Mouse (Mus musculus) midbrain, embryonic 12.5 days (tissue): Measurements from ENCODE around the gene Foxe3. TPM values are rescaled to one million over a fixed set of nuclear protein-coding genes. Genes with fewer than 3 reads are reported as not detected.

Experiments used
- ATAC-seq: fragments of 200-750 bp; cut with Nextera tagmentation; 2 replicates; pipeline ENCODE4 v1.8.0; 2017; ENCODE audit warnings: low read depth, moderate TSS enrichment, moderate library complexity; ENCODE audit not compliant: low FRiP score
- H3K27ac ChIP-seq: fragments of 300-500 bp; sonication (generic); replicated peaks from 2 replicates; pipeline ENCODE4 v1.5.1; 2016; ENCODE audit warnings: mild to moderate bottlenecking
- H3K27me3 ChIP-seq: fragments of 300-500 bp; sonication (generic); 2 replicates; pipeline ENCODE4 v1.6.1; 2016; ENCODE audit warnings: mild to moderate bottlenecking
- H3K36me3 ChIP-seq: fragments of 300-500 bp; sonication (generic); 2 replicates; pipeline ENCODE4 v1.6.1; 2016
- H3K4me1 ChIP-seq: fragments of 300-500 bp; sonication (generic); 2 replicates; pipeline ENCODE4 v1.6.1; 2016
- H3K4me2 ChIP-seq: fragments of 300-500 bp; sonication (generic); replicated peaks from 2 replicates; pipeline ENCODE4 v1.6.1; 2016; ENCODE audit warnings: mild to moderate bottlenecking, moderate library complexity
- H3K4me3 ChIP-seq: fragments of 300-500 bp; sonication (generic); 2 replicates; pipeline ENCODE4 v1.5.1; 2016; ENCODE audit warnings: mild to moderate bottlenecking
- H3K9ac ChIP-seq: fragments of 300-500 bp; sonication (generic); replicated peaks from 2 replicates; pipeline ENCODE4 v1.6.1; 2016; ENCODE audit warnings: mild to moderate bottlenecking, moderate library complexity
- H3K9me3 ChIP-seq: fragments of 300-500 bp; sonication (generic); 2 replicates; pipeline ENCODE4 v1.6.1; 2016; ENCODE audit warnings: mild to moderate bottlenecking
- WGBS: fragments of 180-500 bp; shearing (Covaris S2); methylation state at CpG from one replicate; pipeline ENCODE4 v1.1.7; 2016; 5-methylcytosine and 5-hydroxymethylcytosine counted together
- polyA plus RNA-seq: library from polyadenylated mRNA; unstranded; fragments of >200 nt; fragmentation: Nextera tagmentation; extraction: Ambion mirVana; gene quantifications from 2 replicates; pipeline ENCODE4 v1.2.1, GENCODE M21; 2016

Gene Foxe3
- polyA plus RNA-seq, 1 experiment from 2014 or later: 0.42 TPM

DNA sequence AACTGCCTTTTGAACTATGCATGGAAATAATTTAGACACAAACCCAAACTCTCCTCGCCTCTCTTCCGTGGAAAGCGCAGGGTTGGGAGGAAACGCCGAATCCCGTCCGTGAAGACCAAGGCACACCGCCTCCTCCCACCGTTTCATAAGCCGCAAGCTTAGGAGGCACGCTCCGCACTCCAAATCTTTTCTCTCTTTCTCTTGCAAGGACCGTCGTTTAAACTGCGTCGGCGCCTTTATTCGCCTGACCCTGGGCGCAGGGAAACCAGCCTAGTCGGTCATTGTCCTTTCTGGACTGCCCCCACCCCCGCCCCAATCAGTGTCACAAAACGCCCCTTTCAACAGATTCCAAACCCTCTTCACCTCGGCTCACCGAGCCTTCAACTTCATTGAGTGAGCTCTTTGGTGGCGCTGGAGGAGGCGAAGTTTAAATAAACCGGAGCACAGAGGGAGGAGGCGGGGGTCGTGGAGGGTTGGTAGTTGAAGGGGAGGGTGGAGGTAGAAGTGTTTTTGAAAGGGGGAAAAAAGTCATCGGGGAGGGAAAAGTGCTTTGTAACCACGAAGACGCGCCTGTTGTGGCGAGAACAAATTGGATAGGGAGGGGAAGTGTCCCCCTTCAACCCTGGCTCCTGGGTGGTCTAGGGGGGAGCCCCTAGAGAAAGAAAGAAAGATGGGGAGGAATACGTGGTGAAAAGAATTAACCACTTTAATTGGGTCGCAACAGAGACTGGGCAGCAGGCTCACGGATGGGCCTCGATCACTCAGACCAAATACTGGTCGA is 23.0 kb downstream of the Foxe3 start:
- no peak overlapping the region for H3K9ac ChIP-seq
- H3K27me3 ChIP-seq: peaks cover 100% of the 10 kb centered on the region
- peak overlapping the region; percentile 49 for H3K4me2 ChIP-seq
- no peaks in the 10 kb centered on the region for H3K9me3 ChIP-seq
- peak; percentile 31; the same call in 1 of the 2 replicates for ATAC-seq
- WGBS: under 1% methylated on average over 39 of the region's 39 CpGs
- no peak overlapping the region for H3K27ac ChIP-seq
- H3K4me1 ChIP-seq: peaks cover 32% of the 10 kb centered on the region
- peak overlapping the region; percentile 33 for H3K4me3 ChIP-seq
- H3K36me3 ChIP-seq: no peaks in the 10 kb centered on the region

DNA sequence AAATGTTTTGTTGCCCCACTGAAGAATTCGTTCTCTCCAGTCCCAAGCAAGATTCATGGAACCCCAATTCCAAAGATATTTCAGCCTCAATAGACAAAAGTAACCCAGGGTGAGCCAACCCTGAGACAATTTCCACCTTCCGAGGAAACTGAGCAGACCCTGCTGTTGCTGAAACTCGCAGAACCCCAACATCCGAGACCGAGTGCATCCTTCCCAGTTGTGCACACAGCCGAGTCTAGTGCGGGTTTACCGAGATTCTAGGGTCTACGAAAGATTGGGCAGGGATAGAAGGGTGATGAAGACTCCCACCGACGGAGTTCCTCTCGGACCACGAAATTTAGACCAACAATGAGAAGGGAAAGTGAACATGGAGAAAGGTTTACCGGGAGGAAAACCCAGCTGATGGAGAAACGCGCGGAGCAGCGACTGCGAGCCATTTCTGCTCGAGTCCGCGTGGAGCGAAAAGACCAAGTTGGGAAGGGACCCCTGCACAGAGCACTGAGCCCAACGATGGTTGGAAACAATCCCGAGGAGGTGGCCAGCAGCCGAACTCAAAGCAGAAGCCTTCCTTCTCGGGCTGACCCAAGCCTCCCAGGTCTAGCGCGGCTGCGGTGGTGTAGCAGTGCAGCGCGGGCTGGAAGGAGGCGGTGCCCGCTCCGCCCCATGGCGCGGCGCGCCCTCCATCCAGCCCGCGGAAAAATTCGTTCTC is 24.0 kb downstream of the Foxe3 start:
- H3K27me3 ChIP-seq: peaks cover 100% of the 10 kb centered on the region
- H3K27ac ChIP-seq: no peak overlapping the region
- H3K36me3 ChIP-seq: no peaks in the 10 kb centered on the region
- H3K9ac ChIP-seq: no peak overlapping the region; the same call in 1 of the 2 replicates
- peaks cover 23% of the 10 kb centered on the region for H3K4me1 ChIP-seq
- H3K4me3 ChIP-seq: peak overlapping the region; percentile 33
- H3K9me3 ChIP-seq: no peaks in the 10 kb centered on the region
- peak overlapping the region; percentile 49 for H3K4me2 ChIP-seq
- peak; percentile 64; the same call in 1 of the 2 replicates for ATAC-seq
- WGBS: under 1% methylated on average over 42 of the region's 42 CpGs

DNA sequence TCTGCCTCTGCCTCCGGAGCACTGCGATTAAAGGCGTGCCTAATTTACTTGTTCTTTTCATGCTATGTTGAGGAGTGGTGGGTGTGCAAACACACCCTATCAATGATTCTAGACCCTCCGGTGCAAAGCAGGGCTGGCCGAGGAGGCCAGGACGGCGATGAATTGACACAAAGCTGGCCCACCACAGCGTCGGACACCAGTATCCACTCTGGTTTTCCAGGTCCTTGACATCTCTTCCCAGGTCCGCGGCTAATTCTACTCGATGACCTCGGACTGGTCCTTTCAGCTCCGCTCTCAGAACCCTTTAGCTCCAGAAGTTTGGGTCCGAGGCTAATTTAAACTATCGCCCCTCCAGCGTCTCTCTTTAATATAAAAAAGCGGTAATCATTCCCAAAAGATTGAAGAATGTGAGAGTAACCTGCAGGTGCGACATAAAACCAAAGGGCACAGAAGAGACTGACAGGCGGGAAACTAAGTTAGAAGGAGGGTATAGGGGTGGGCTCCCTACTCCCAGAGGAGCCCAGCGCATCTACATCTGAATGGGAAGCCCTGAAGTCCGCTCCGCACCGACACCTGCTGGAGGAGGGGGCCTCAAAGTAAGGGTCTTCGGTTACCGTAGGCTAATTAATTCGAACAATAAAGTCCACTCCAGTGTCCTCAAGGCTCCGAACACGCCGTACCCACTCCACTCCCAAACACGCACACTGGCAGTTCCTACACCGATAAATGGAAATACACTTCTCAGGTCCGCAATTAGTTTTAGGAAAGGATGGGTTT is 24.8 kb downstream of the Foxe3 start:
- no peak for ATAC-seq
- H3K9me3 ChIP-seq: no peaks in the 10 kb centered on the region
- peak overlapping the region; percentile 49 for H3K4me2 ChIP-seq
- H3K36me3 ChIP-seq: no peaks in the 10 kb centered on the region
- peaks cover 23% of the 10 kb centered on the region for H3K4me1 ChIP-seq
- H3K4me3 ChIP-seq: peak overlapping the region; percentile 33
- no peak overlapping the region for H3K27ac ChIP-seq
- H3K9ac ChIP-seq: no peak overlapping the region
- WGBS: 2% methylated on average over 33 of the region's 33 CpGs
- peaks cover 99% of the 10 kb centered on the region for H3K27me3 ChIP-seq

DNA sequence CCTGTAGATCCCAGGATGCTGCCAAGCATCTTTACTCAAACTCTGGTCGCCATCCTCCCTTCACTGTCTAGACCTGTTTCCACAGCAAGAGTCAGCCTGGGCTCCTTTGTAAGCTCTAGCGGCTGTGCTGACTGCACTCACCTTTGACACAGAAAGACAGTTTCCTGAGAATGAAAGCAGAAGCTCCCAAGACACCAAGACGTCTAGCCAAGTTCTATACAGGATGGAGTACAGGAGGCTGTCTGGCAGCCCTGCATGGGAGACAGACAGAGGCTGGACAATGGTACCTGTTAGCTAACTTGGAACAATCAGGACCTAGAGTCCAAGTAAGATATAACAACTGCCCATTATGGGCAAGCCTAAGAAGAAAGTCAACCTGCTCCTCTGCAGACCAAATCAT is 25.9 kb downstream of the Foxe3 start:
- H3K36me3 ChIP-seq: no peaks in the 10 kb centered on the region
- H3K27ac ChIP-seq: no peak overlapping the region
- H3K4me3 ChIP-seq: no peak overlapping the region
- ATAC-seq: no peak
- H3K9me3 ChIP-seq: no peaks in the 10 kb centered on the region
- peaks cover 96% of the 10 kb centered on the region for H3K27me3 ChIP-seq
- H3K9ac ChIP-seq: no peak overlapping the region
- H3K4me2 ChIP-seq: no peak overlapping the region
- WGBS: 10% methylated on average over 3 of the region's 3 CpGs
- peaks cover 23% of the 10 kb centered on the region for H3K4me1 ChIP-seq

DNA sequence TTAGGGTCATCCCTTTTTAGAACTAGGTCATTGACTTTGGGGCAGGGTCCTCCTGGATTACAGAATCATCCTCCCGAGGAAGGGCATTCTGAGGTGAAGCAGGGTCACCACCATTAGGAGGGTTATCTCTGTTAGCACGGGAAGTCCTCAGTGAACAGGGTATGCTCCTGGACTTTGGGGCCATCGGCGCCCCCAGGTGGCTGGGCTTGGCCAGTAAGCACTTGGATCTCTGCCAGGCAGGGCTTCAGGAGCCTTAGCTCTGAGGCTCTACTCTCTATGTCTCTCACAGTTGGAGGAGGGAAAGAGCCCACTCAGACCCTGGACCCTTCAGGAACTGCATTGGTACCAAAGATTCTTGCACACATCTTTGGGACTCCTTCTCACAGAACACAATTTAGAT is 28.0 kb downstream of the Foxe3 start:
- Histone ChIP-seq H3K4me3 (no peak overlapping the region), H3K27ac (no peak overlapping the region), H3K4me2 (no peak overlapping the region), H3K9me3 (no peaks in the 10 kb centered on the region), H3K4me1 (peaks cover 20% of the 10 kb centered on the region), H3K9ac (no peak overlapping the region), H3K27me3 (peaks cover 82% of the 10 kb centered on the region), H3K36me3 (no peaks in the 10 kb centered on the region)
- no peak for ATAC-seq
- 15% methylated on average over 4 of the region's 4 CpGs for WGBS

DNA sequence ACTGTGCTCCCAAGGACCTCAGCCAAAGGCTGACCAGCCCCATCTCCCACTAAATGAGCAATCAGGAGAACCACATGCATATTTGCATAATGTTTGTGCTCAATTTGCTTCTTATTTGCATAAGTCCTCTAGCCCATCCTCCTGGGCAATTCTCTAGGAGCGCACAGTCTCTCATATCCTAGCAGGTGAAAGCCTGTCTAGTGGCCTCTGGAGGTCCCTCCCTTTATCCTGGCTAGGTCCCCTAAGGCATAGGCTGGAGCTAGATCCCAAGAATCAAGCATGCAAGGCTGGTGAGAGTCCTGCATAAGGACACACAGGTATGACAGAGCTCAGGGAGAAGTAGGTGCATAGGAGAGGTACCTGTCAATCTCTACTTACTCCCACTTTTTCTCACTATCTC is 43.6 kb downstream of the Foxe3 start:
- WGBS: 84% methylated on average over 1 of the region's 1 CpGs
- Histone ChIP-seq H3K36me3 (no peaks in the 10 kb centered on the region), H3K4me1 (no peaks in the 10 kb centered on the region), H3K9me3 (no peaks in the 10 kb centered on the region), H3K9ac (no peak overlapping the region), H3K27me3 (no peaks in the 10 kb centered on the region; the same call in 1 of the 2 replicates), H3K27ac (no peak overlapping the region), H3K4me3 (no peak overlapping the region), H3K4me2 (no peak overlapping the region)
- ATAC-seq: no peak

DNA sequence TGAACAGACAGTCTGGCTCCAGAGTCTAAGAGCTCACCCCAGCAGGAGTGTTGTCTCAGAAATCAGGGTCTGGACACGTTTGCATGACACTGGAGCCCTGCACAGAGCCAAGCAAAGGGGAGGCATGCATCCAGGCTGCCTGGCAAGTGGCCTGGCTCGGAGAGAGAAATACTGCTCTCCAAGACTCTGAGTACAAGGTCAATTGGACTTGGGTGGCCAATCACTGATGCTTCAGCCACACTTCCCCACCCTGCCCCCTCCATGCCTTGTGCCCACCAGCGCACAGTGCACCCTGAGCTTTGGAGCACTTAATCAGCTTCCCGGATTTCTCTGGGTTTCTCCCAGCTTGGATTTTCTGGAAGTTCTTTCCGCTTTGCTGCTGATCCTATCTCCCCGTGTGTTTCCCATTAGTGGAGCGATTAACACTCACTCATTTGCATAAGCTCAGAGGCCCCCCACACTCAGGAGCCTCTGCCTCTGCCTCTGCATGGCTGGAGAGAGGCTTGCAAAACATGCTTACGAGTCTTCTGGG is 49.3 kb downstream of the Foxe3 start:
- H3K9ac ChIP-seq: no peak overlapping the region
- 10% methylated on average over 8 of the region's 8 CpGs for WGBS
- H3K27me3 ChIP-seq: peaks cover 6% of the 10 kb centered on the region; the same call in 1 of the 2 replicates
- ATAC-seq: no peak
- no peak overlapping the region for H3K4me2 ChIP-seq
- no peak overlapping the region for H3K4me3 ChIP-seq
- H3K4me1 ChIP-seq: no peaks in the 10 kb centered on the region
- no peaks in the 10 kb centered on the region for H3K9me3 ChIP-seq
- H3K27ac ChIP-seq: no peak overlapping the region
- H3K36me3 ChIP-seq: no peaks in the 10 kb centered on the region

Other genes with a start within 250 kb of the Foxe3 start
- gene Gm12830, start 104.3 kb downstream of the Foxe3 start, polyA plus RNA-seq: not detected in 2 replicates
- 3.0 and 5.2 TPM in 2 replicates for gene Foxd2, start 17.1 kb downstream of the Foxe3 start, polyA plus RNA-seq
- gene Cmpk1, start 61.2 kb upstream of the Foxe3 start, polyA plus RNA-seq: 134 and 139 TPM in 2 replicates
- 15.7 and 16.4 TPM in 2 replicates for gene Stil, start 74.1 kb upstream of the Foxe3 start, polyA plus RNA-seq
- gene Tal1, start 130.4 kb upstream of the Foxe3 start, polyA plus RNA-seq: 9.6 and 9.8 TPM in 2 replicates
- 11.8 and 12.9 TPM in 2 replicates for gene Pdzk1ip1, start 162.7 kb upstream of the Foxe3 start, polyA plus RNA-seq
- gene Cyp4x1, start 208.3 kb upstream of the Foxe3 start, polyA plus RNA-seq: 1.7 and 1.8 TPM in 2 replicates